Mouse (Mus musculus) intestine, embryonic 15.5 days (tissue): ENCODE measurements around the gene Tle4. TPM values are rescaled to one million over a fixed set of nuclear protein-coding genes. Genes with fewer than 3 reads are reported as not detected.

Experiments
- ATAC-seq: fragments of 200-750 bp; cut with Nextera tagmentation; 2 replicates; pipeline ENCODE4 v1.8.0; 2017; ENCODE audit warnings: moderate TSS enrichment, moderate library complexity
- H3K27ac ChIP-seq: fragments of 300-500 bp; sonication (generic); 2 replicates; pipeline ENCODE4 v1.5.1; 2015; ENCODE audit warnings: mild to moderate bottlenecking, inconsistent platforms
- H3K27me3 ChIP-seq: fragments of 300-500 bp; sonication (generic); replicated peaks from 2 replicates; pipeline ENCODE4 v1.6.1; 2015; ENCODE audit warnings: inconsistent platforms
- H3K36me3 ChIP-seq: fragments of 300-500 bp; sonication (generic); 2 replicates; pipeline ENCODE4 v1.6.1; 2015; ENCODE audit warnings: inconsistent platforms
- H3K4me1 ChIP-seq: fragments of 300-500 bp; sonication (generic); replicated peaks from 2 replicates; pipeline ENCODE4 v1.6.1; 2015; ENCODE audit warnings: inconsistent platforms
- H3K4me2 ChIP-seq: fragments of 300-500 bp; sonication (generic); replicated peaks from 2 replicates; pipeline ENCODE4 v1.6.1; 2015; ENCODE audit warnings: mild to moderate bottlenecking, inconsistent platforms
- H3K4me3 ChIP-seq: fragments of 300-500 bp; sonication (generic); replicated peaks from 2 replicates; pipeline ENCODE4 v1.5.1; 2015; ENCODE audit warnings: inconsistent platforms
- H3K9ac ChIP-seq: fragments of 300-500 bp; sonication (generic); 2 replicates; pipeline ENCODE4 v1.6.1; 2015; ENCODE audit warnings: inconsistent platforms
- H3K9me3 ChIP-seq: fragments of 300-500 bp; sonication (generic); 2 replicates; pipeline ENCODE4 v1.6.1; 2016; ENCODE audit warnings: inconsistent platforms
- WGBS: fragments of 180-500 bp; shearing (Covaris S2); methylation state at CpG from one replicate; pipeline ENCODE4 v1.1.7; 2015; 5-methylcytosine and 5-hydroxymethylcytosine counted together
- polyA plus RNA-seq: library from polyadenylated mRNA; unstranded; fragments of >200 nt; fragmentation: Nextera tagmentation; extraction: Ambion mirVana; gene quantifications from 2 replicates; pipeline ENCODE4 v1.2.1, GENCODE M21; 2015

The Tle4 gene
- polyA plus RNA-seq, 1 experiment from 2014 or later, result 19.4 TPM

- Histone ChIP-seq H3K9ac (no peak overlapping the region), H3K36me3 (no peaks in the 10 kb centered on the region), H3K4me1 (no peaks in the 10 kb centered on the region), H3K4me3 (no peak overlapping the region), H3K27me3 (no peaks in the 10 kb centered on the region), H3K27ac (no peak overlapping the region), H3K4me2 (no peak overlapping the region), H3K9me3 (no peaks in the 10 kb centered on the region)
- ATAC-seq, result 0 out of 2 replicates have a peak, but pooled peaks have one; percentile 25
- WGBS, result 44% methylated on average over 14 of the region's 14 CpGs
Observed at GRCm38 (mm10) chr19:14435681-14436376, 162.0 kb downstream of the Tle4 start.

DNA sequence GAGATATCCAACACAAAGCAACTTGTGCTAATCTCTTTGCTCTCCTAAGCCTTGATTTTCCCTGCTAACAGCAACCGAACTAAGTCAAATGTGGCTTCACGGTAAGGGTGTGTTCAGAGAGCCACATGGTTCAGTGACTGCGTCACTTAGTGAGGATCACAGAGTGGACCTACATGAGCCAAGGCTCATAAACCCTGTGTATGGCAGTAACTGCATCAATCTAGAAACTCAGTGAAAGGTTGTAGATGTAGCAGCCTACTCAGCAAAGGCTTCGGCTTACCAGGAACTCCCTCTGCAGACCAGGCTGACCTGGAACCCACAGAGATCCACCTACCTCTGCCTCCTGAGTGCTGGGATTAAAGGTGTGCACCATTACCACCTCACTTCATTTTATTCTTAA, 164.0 kb downstream of the Tle4 start:
- no peaks in the 10 kb centered on the region for H3K27me3 ChIP-seq
- no peak overlapping the region for H3K9ac ChIP-seq
- H3K4me1 ChIP-seq, result no peaks in the 10 kb centered on the region
- ATAC-seq, result no peak
- H3K4me2 ChIP-seq, result no peak overlapping the region
- H3K4me3 ChIP-seq, result no peak overlapping the region
- no peak overlapping the region for H3K27ac ChIP-seq
- 92% methylated on average over 4 of the region's 4 CpGs for WGBS
- H3K36me3 ChIP-seq, result no peaks in the 10 kb centered on the region
- no peaks in the 10 kb centered on the region for H3K9me3 ChIP-seq

GRCm38 (mm10) chr19:14432436-14432835, 165.4 kb downstream of the Tle4 start:
- no peaks in the 10 kb centered on the region for H3K4me1 ChIP-seq
- H3K9ac ChIP-seq, result no peak overlapping the region
- no peaks in the 10 kb centered on the region for H3K27me3 ChIP-seq
- H3K36me3 ChIP-seq, result no peaks in the 10 kb centered on the region
- H3K9me3 ChIP-seq, result no peaks in the 10 kb centered on the region
- no peak overlapping the region for H3K4me2 ChIP-seq
- H3K27ac ChIP-seq, result no peak overlapping the region
- ATAC-seq, result no peak
- WGBS, result 91% methylated on average over 7 of the region's 7 CpGs
- H3K4me3 ChIP-seq, result no peak overlapping the region

GRCm38 (mm10) chr19:14426920-14427319, 170.9 kb downstream of the Tle4 start:
- ATAC-seq, result no peak; the same call in 1 of the 2 replicates
- H3K4me3 ChIP-seq, result no peak overlapping the region
- WGBS, result 55% methylated on average over 6 of the region's 6 CpGs
- no peaks in the 10 kb centered on the region for H3K27me3 ChIP-seq
- no peaks in the 10 kb centered on the region for H3K9me3 ChIP-seq
- H3K27ac ChIP-seq, result no peak overlapping the region
- no peak overlapping the region for H3K9ac ChIP-seq
- no peaks in the 10 kb centered on the region for H3K36me3 ChIP-seq
- 0 out of 2 replicates have a peak overlapping the region, but pooled peaks have one; percentile 12 for H3K4me2 ChIP-seq
- H3K4me1 ChIP-seq, result peaks cover 15% of the 10 kb centered on the region; the same call in 1 of the 2 replicates

- no peak overlapping the region for H3K9ac ChIP-seq
- peak; percentile 19; the same call in 1 of the 2 replicates for ATAC-seq
- 31% methylated on average over 19 of the region's 19 CpGs for WGBS
- no peak overlapping the region for H3K4me3 ChIP-seq
- no peaks in the 10 kb centered on the region for H3K9me3 ChIP-seq
- H3K4me1 ChIP-seq, result peaks cover 15% of the 10 kb centered on the region; the same call in 1 of the 2 replicates
- peak overlapping the region; percentile 12; the same call in 1 of the 2 replicates for H3K4me2 ChIP-seq
- H3K27me3 ChIP-seq, result no peaks in the 10 kb centered on the region
- no peaks in the 10 kb centered on the region for H3K36me3 ChIP-seq
- no peak overlapping the region for H3K27ac ChIP-seq
Observed at GRCm38 (mm10) chr19:14426244-14426868, 171.5 kb downstream of the Tle4 start.

- peak; percentile 49 for ATAC-seq
- no peak overlapping the region for H3K9ac ChIP-seq
- H3K27ac ChIP-seq, result no peak overlapping the region
- H3K4me3 ChIP-seq, result no peak overlapping the region
- no peaks in the 10 kb centered on the region for H3K9me3 ChIP-seq
- H3K4me2 ChIP-seq, result no peak overlapping the region
- peaks cover 15% of the 10 kb centered on the region; the same call in 1 of the 2 replicates for H3K4me1 ChIP-seq
- 34% methylated on average over 6 of the region's 6 CpGs for WGBS
- H3K27me3 ChIP-seq, result no peaks in the 10 kb centered on the region
- no peaks in the 10 kb centered on the region for H3K36me3 ChIP-seq
Observed at GRCm38 (mm10) chr19:14425122-14425521, 172.7 kb downstream of the Tle4 start.

DNA sequence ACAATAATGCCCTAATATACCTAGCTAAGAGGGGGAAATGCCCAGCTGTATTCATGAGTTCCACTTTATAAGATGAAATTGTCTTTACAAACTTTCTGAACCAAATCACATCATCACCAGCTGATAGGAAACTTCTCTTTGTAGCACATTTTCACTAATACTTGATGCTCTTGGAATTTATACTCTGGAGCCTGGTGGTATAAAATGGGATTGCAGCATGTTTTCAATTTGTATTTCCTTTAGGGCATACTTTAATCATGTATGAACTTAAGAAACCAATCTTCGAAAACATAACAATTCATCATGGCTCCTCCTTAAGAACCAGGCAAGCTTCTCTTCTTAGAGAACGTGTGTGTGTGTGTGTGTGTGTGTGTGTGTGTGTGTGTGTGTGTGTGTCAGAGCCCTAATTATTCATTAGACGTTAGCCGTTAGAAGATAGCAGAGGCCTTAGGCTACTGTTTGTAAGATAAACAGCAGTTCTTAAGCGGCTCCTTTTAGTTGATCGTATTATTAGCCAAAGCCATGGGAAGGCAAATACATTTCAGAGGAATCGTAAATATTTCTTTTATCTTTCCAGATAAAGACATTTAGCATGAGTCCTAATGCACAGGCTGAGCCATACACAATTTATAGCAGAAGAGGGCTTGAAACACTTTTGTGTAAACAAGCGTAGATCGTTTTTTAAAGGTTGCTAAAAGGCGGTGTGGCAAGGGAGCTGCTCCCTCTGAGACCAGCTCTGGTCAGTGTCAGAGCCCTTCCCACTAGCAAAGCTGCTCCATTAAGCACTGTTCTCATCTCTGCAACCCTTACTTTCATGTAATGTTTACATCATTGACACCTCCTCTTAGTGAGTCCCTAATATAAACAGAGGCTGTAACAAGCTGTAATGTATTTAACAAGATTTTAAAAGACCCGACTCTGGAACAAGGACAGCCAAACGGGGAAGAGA, 173.6 kb downstream of the Tle4 start:
- 17% methylated on average over 12 of the region's 12 CpGs for WGBS
- Histone ChIP-seq H3K9me3 (no peaks in the 10 kb centered on the region), H3K27ac (no peak overlapping the region), H3K4me2 (no peak overlapping the region; the same call in 1 of the 2 replicates), H3K4me3 (no peak overlapping the region), H3K36me3 (no peaks in the 10 kb centered on the region), H3K9ac (no peak overlapping the region), H3K27me3 (no peaks in the 10 kb centered on the region), H3K4me1 (peaks cover 15% of the 10 kb centered on the region; the same call in 1 of the 2 replicates)
- ATAC-seq, result peak; percentile 78

DNA sequence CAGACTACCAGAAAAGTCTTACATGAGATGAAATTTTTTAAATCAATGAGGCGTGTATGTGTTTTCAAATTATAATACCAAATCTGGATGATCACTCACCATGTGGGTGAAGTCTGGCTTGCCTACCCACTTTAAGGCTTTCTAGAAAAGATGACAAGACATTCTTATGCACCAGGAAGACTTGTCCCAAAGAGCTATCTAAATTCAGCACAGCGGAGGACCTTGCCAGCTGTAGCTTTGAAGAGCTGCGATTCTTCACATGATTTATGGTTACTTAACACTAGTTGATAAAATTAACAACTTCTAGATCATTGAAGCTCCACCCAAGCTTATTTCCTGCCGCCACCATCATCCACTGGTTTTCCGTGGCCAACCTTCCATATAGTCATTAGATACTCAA, 176.2 kb downstream of the Tle4 start:
- Histone ChIP-seq H3K27ac (no peak overlapping the region), H3K9ac (no peak overlapping the region), H3K9me3 (no peaks in the 10 kb centered on the region), H3K36me3 (no peaks in the 10 kb centered on the region), H3K4me1 (peaks cover 14% of the 10 kb centered on the region; the same call in 1 of the 2 replicates), H3K4me2 (no peak overlapping the region), H3K4me3 (no peak overlapping the region), H3K27me3 (no peaks in the 10 kb centered on the region)
- 86% methylated on average over 5 of the region's 5 CpGs for WGBS
- no peak for ATAC-seq

DNA sequence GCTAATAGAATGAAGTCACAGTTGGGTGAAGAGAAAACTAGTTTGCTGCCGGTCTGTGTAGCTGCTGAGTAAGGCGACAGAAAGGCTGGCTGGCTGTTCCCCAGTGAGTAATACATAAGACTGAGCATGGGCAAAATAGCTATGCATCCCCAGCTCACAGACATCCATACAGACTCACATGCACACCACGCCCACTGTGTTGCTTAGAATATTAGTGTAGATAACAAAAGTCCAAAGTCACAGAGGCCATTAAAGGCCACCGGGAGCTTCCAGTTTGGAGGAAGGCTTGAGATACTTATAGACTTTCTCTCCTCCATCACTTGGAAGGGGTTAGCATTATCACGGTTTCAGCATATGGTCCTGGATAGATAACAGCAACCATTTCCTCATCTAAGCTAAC, 178.0 kb downstream of the Tle4 start:
- Histone ChIP-seq H3K4me1 (no peaks in the 10 kb centered on the region), H3K27me3 (no peaks in the 10 kb centered on the region), H3K4me3 (no peak overlapping the region), H3K36me3 (no peaks in the 10 kb centered on the region), H3K27ac (no peak overlapping the region), H3K9ac (no peak overlapping the region), H3K4me2 (no peak overlapping the region), H3K9me3 (no peaks in the 10 kb centered on the region)
- WGBS, result 69% methylated on average over 5 of the region's 5 CpGs
- ATAC-seq, result peak; percentile 63

GRCm38 (mm10) chr19:14416845-14417244, 181.0 kb downstream of the Tle4 start:
- H3K36me3 ChIP-seq, result no peaks in the 10 kb centered on the region
- ATAC-seq, result no peak
- H3K4me3 ChIP-seq, result no peak overlapping the region
- no peak overlapping the region for H3K9ac ChIP-seq
- no peaks in the 10 kb centered on the region for H3K4me1 ChIP-seq
- no peaks in the 10 kb centered on the region for H3K27me3 ChIP-seq
- H3K4me2 ChIP-seq, result no peak overlapping the region
- H3K27ac ChIP-seq, result no peak overlapping the region
- H3K9me3 ChIP-seq, result no peaks in the 10 kb centered on the region
- 59% methylated on average over 5 of the region's 5 CpGs for WGBS

DNA sequence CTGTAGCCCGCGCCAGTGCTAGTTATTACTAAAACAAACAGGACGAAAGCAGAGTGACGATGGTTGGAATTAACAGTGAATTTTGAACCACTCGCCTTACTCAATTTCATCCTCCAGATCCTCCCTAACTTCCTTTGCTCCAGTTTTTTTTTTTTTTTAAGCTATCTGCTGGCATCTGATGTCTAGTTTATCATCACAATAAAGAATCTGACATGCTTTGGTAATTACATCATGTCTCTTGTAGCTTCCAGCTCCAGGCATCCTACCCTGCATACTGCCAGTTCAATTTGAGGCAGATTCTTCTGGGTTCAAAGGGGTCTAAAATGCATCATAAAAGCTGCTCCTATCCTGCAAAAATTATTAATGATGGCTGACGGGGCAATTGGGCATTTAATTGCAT, 181.9 kb downstream of the Tle4 start:
- no peaks in the 10 kb centered on the region for H3K27me3 ChIP-seq
- H3K4me2 ChIP-seq, result no peak overlapping the region
- H3K4me3 ChIP-seq, result no peak overlapping the region
- no peaks in the 10 kb centered on the region for H3K9me3 ChIP-seq
- ATAC-seq, result no peak
- H3K36me3 ChIP-seq, result no peaks in the 10 kb centered on the region
- no peaks in the 10 kb centered on the region for H3K4me1 ChIP-seq
- 70% methylated on average over 6 of the region's 6 CpGs for WGBS
- H3K27ac ChIP-seq, result no peak overlapping the region
- no peak overlapping the region for H3K9ac ChIP-seq

GRCm38 (mm10) chr19:14414957-14415356, 182.9 kb downstream of the Tle4 start:
- Histone ChIP-seq H3K9me3 (no peaks in the 10 kb centered on the region), H3K9ac (no peak overlapping the region), H3K27me3 (no peaks in the 10 kb centered on the region), H3K4me3 (no peak overlapping the region), H3K36me3 (no peaks in the 10 kb centered on the region), H3K4me2 (no peak overlapping the region), H3K4me1 (no peaks in the 10 kb centered on the region), H3K27ac (no peak overlapping the region)
- WGBS, result 24% methylated on average over 4 of the region's 4 CpGs
- no peak for ATAC-seq
